ENCODE assay signal across 23 mouse cellular contexts in the genomic region with DNA sequence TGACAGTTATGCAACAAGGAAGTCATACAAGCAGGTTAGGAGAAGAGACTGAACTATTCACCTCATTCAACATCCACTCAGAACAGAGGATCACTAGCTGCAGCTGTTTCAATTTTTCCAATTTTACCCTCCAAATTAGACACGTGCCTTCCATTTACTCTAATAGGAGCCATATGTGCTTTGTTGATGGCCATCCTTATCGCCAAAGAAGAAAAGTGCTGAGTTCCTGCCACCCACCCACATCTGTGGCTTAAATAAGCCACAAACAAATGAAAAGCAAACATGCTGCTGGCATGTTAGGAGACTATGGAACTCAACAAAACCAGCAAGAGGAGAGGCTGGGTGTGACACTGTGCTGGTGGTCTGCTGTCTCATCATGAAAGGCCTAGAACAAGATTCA.
DNase-seq lines count a peak whose midpoint lies in the region; ATAC-seq lines count a peak whose summit lies in the region.
"Had no signal": no experiment of that assay in that cellular context is flagged by ENCODE, and none has a peak within 500 bp of the region (broad histone marks: within the 10 kb centered on the region; RNA-seq: fewer than 3 reads in every experiment).

No protein-coding gene starts in this region.

- H3K4me3 ChIP-seq in forebrain, embryonic 10.5 days = no peak overlapping the region
- no peak overlapping the region for H3K4me3 ChIP-seq in forebrain, embryonic 14.5 days (ENCODE audit: low read depth, low read length)
- no peak overlapping the region for H3K4me3 ChIP-seq in embryonic facial prominence, embryonic 10.5 days
- H3K4me3 ChIP-seq in limb, embryonic 10.5 days = no peak overlapping the region
- H3K4me3 ChIP-seq in midbrain, embryonic 13.5 days (replicated peaks) = no peak overlapping the region
- H3K4me3 ChIP-seq: erythroblast, embryonic 14.5 days; forebrain, embryonic 15.5 days; heart, embryonic 10.5 days; hindbrain, embryonic 12.5 days; intestine, embryonic 15.5 days; left cerebral cortex, adult 2 months; limb, embryonic 12.5 days; liver, embryonic 15.5 days had no signal

- no peaks in the 10 kb centered on the region for H3K27me3 ChIP-seq in forebrain, embryonic 10.5 days (ENCODE audit: poor library complexity, severe bottlenecking)
- H3K27me3 ChIP-seq in forebrain, embryonic 14.5 days (replicated peaks; ENCODE audit: control insufficient read depth, insufficient read depth, low read length) = no peaks in the 10 kb centered on the region
- peaks cover 24% of the 10 kb centered on the region for H3K27me3 ChIP-seq in embryonic facial prominence, embryonic 10.5 days (replicated peaks; ENCODE audit: low read depth, poor library complexity, severe bottlenecking)
- H3K27me3 ChIP-seq in limb, embryonic 10.5 days (ENCODE audit: low read depth, poor library complexity, severe bottlenecking) = peaks cover 15% of the 10 kb centered on the region; the same call in 1 of the 2 replicates
- H3K27me3 ChIP-seq in midbrain, embryonic 13.5 days = no peaks in the 10 kb centered on the region
- H3K27me3 ChIP-seq: CH12.LX; forebrain, embryonic 15.5 days; hindbrain, embryonic 12.5 days; intestine, embryonic 15.5 days; liver, embryonic 15.5 days had no signal

- WGBS in forebrain, embryonic 10.5 days = 68% methylated on average over 2 of the region's 2 CpGs
- 85% methylated on average over 2 of the region's 2 CpGs for WGBS in forebrain, embryonic 14.5 days
- WGBS in embryonic facial prominence, embryonic 10.5 days = 25% methylated on average over 2 of the region's 2 CpGs
- WGBS in limb, embryonic 10.5 days = 19% methylated on average over 2 of the region's 2 CpGs
- 93% methylated on average over 2 of the region's 2 CpGs for WGBS in midbrain, embryonic 13.5 days

- no peak overlapping the region for H3K4me2 ChIP-seq in forebrain, embryonic 14.5 days (ENCODE audit: low read length)
- no peak overlapping the region for H3K4me2 ChIP-seq in midbrain, embryonic 13.5 days (replicated peaks)
- H3K4me2 ChIP-seq: forebrain, embryonic 15.5 days; hindbrain, embryonic 12.5 days; intestine, embryonic 15.5 days; limb, embryonic 12.5 days; liver, embryonic 15.5 days had no signal

- no peaks in the 10 kb centered on the region for H3K36me3 ChIP-seq in forebrain, embryonic 10.5 days (replicated peaks)
- H3K36me3 ChIP-seq in forebrain, embryonic 14.5 days (ENCODE audit: control insufficient read depth, insufficient read depth, low read length) = no peaks in the 10 kb centered on the region
- H3K36me3 ChIP-seq in embryonic facial prominence, embryonic 10.5 days (replicated peaks) = no peaks in the 10 kb centered on the region
- no peaks in the 10 kb centered on the region for H3K36me3 ChIP-seq in limb, embryonic 10.5 days
- H3K36me3 ChIP-seq in midbrain, embryonic 13.5 days = no peaks in the 10 kb centered on the region
- H3K36me3 ChIP-seq: forebrain, embryonic 15.5 days; heart, embryonic 10.5 days; hindbrain, embryonic 12.5 days; intestine, embryonic 15.5 days; limb, embryonic 12.5 days; liver, embryonic 15.5 days had no signal

- no peak overlapping the region for H3K27ac ChIP-seq in forebrain, embryonic 10.5 days
- no peak overlapping the region for H3K27ac ChIP-seq in forebrain, embryonic 14.5 days (ENCODE audit: low read depth, low read length)
- no peak overlapping the region for H3K27ac ChIP-seq in embryonic facial prominence, embryonic 10.5 days (replicated peaks)
- no peak overlapping the region for H3K27ac ChIP-seq in limb, embryonic 10.5 days
- H3K27ac ChIP-seq in midbrain, embryonic 13.5 days = no peak overlapping the region
- H3K27ac ChIP-seq: forebrain, embryonic 15.5 days; heart, embryonic 10.5 days; hindbrain, embryonic 12.5 days; intestine, embryonic 15.5 days; left cerebral cortex, adult 2 months; limb, embryonic 12.5 days; liver, embryonic 15.5 days had no signal

- no peak overlapping the region for H3K9ac ChIP-seq in forebrain, embryonic 14.5 days (ENCODE audit: low read length)
- no peak overlapping the region for H3K9ac ChIP-seq in midbrain, embryonic 13.5 days (replicated peaks)
- H3K9ac ChIP-seq: forebrain, embryonic 15.5 days; hindbrain, embryonic 12.5 days; intestine, embryonic 15.5 days; limb, embryonic 12.5 days; liver, embryonic 15.5 days had no signal

- ATAC-seq in forebrain, embryonic 14.5 days = no peak
- ATAC-seq in midbrain, embryonic 13.5 days = no peak
- ATAC-seq: forebrain, embryonic 15.5 days; intestine, embryonic 15.5 days had no signal

- peak; percentile 17 for DNase-seq in forebrain, embryonic 10.5 days (ENCODE audit: extremely low spot score, low spot score)
- DNase-seq in forebrain, embryonic 14.5 days (ENCODE audit: low spot score) = no peak
- DNase-seq in embryonic facial prominence, embryonic 10.5 days (ENCODE audit: low spot score) = peak; percentile 58
- DNase-seq in limb, embryonic 10.5 days (ENCODE audit: low spot score) = peak; percentile 32
- no peak for DNase-seq in right cerebral cortex, postnatal 14 days
- DNase-seq in lung, postnatal 25 days (ENCODE audit: low spot score) = no peak
- no peak for DNase-seq in right cerebral cortex, postnatal 25 days
- DNase-seq: adrenal gland, postnatal 36 days; cerebellum, adult 18-20 months; kidney, adult 9 months; kidney, postnatal 25 days; midbrain, embryonic 14.5 days; retina, postnatal 1 day had no signal

- no peaks in the 10 kb centered on the region for H3K9me3 ChIP-seq in forebrain, embryonic 10.5 days
- no peaks in the 10 kb centered on the region for H3K9me3 ChIP-seq in forebrain, embryonic 14.5 days (replicated peaks; ENCODE audit: control insufficient read depth, low read length)
- no peaks in the 10 kb centered on the region for H3K9me3 ChIP-seq in embryonic facial prominence, embryonic 10.5 days
- no peaks in the 10 kb centered on the region for H3K9me3 ChIP-seq in limb, embryonic 10.5 days (replicated peaks)
- H3K9me3 ChIP-seq in midbrain, embryonic 13.5 days = no peaks in the 10 kb centered on the region
- H3K9me3 ChIP-seq: forebrain, embryonic 15.5 days; heart, embryonic 10.5 days; hindbrain, embryonic 12.5 days; intestine, embryonic 15.5 days; limb, embryonic 12.5 days; liver, embryonic 15.5 days had no signal

- H3K4me1 ChIP-seq in forebrain, embryonic 10.5 days = no peaks in the 10 kb centered on the region
- no peaks in the 10 kb centered on the region for H3K4me1 ChIP-seq in forebrain, embryonic 14.5 days (ENCODE audit: control insufficient read depth, insufficient read depth, low read length)
- peaks cover 15% of the 10 kb centered on the region for H3K4me1 ChIP-seq in embryonic facial prominence, embryonic 10.5 days
- peaks cover 9% of the 10 kb centered on the region; the same call in 1 of the 2 replicates for H3K4me1 ChIP-seq in limb, embryonic 10.5 days
- no peaks in the 10 kb centered on the region for H3K4me1 ChIP-seq in midbrain, embryonic 13.5 days (replicated peaks)
- H3K4me1 ChIP-seq: forebrain, embryonic 15.5 days; heart, embryonic 10.5 days; hindbrain, embryonic 12.5 days had no signal

Comparison
In these comparisons a context has a peak if more than half of its experiments do, and no peak if none do; other contexts are left out.
1. DNase-seq: peak in forebrain, embryonic 10.5 days (single experiment), embryonic facial prominence, embryonic 10.5 days (single experiment) and limb, embryonic 10.5 days (single experiment); none in forebrain, embryonic 14.5 days (single experiment), right cerebral cortex, postnatal 14 days (single experiment), lung, postnatal 25 days (single experiment) and right cerebral cortex, postnatal 25 days (single experiment).